Mouse (Mus musculus) adrenal gland, adult 18-20 months (tissue): ENCODE data around the gene Tekt1. TPM values are rescaled to one million over a fixed set of nuclear protein-coding genes. Genes with fewer than 3 reads are reported as not detected.

Source experiments
- DNase-seq, 2 experiments: peaks; one replicate each; pipeline ENCODE4 v3.0.0; 2021 to 2022; ENCODE audit warnings: low spot score in 2 of 2
- long read RNA-seq, 2 experiments: library from polyadenylated mRNA; stranded (forward); transcript quantifications; one replicate each; pipeline ENCODE4 v2.0.0; 2021
- total RNA-seq, 2 experiments: library from RNA; stranded (reverse); gene quantifications; 1 replicate in 1 of 2; 2 replicates in 1 of 2; pipeline ENCODE4 v1.2.3; 2021

Tekt1 gene
- total RNA-seq, result under 1 TPM; 0.20 to 0.26 TPM
- long read RNA-seq, experiment 1, result 0 reads
- long read RNA-seq, experiment 2, partial matches to known transcripts, result 0 of 1 reads
- long read RNA-seq, experiment 2, other reads (novel, unspliced or antisense), result 0 of 1 reads

GRCm38 (mm10) chr11:72362347-72362741 lies at the start of gene Tekt1:
Tekt1 (minus strand) TSS chr11:72362442.
- DNase-seq, result no peak

GRCm38 (mm10) chr11:72411945-72412344 lies 49.7 kb upstream of the Tekt1 start:
- no peak for DNase-seq

- peak; percentile 78 to 81 for DNase-seq
Observed at GRCm38 (mm10) chr11:72411093-72411921, 49.1 kb upstream of the Tekt1 start, which contains the start of gene Smtnl2. Smtnl2 (minus strand) TSS chr11:72411713.

GRCm38 (mm10) chr11:72410521-72411092 lies 48.4 kb upstream of the Tekt1 start:
- DNase-seq, result no peak

- DNase-seq, result no peak
Observed at GRCm38 (mm10) chr11:72409649-72410385, 47.6 kb upstream of the Tekt1 start.

- DNase-seq, result no peak
Observed at GRCm38 (mm10) chr11:72408451-72409170, 46.4 kb upstream of the Tekt1 start.

GRCm38 (mm10) chr11:72407574-72407973 lies 45.3 kb upstream of the Tekt1 start:
- DNase-seq, result no peak

GRCm38 (mm10) chr11:72407081-72407480 lies 44.8 kb upstream of the Tekt1 start:
- DNase-seq, result no peak

- no peak for DNase-seq
Observed at GRCm38 (mm10) chr11:72406079-72406675, 43.9 kb upstream of the Tekt1 start.

- no peak for DNase-seq
Observed at GRCm38 (mm10) chr11:72405532-72405931, 43.3 kb upstream of the Tekt1 start.

- DNase-seq, result no peak
Observed at GRCm38 (mm10) chr11:72402969-72403368, 40.7 kb upstream of the Tekt1 start.

GRCm38 (mm10) chr11:72402017-72402416 lies 39.8 kb upstream of the Tekt1 start:
- no peak for DNase-seq

GRCm38 (mm10) chr11:72401068-72401467 lies 38.8 kb upstream of the Tekt1 start:
- no peak for DNase-seq

GRCm38 (mm10) chr11:72397811-72398525 lies 35.7 kb upstream of the Tekt1 start:
- no peak for DNase-seq

GRCm38 (mm10) chr11:72397072-72397471 lies 34.8 kb upstream of the Tekt1 start:
- peak in 1 of 2 experiments; percentile 50 for DNase-seq

GRCm38 (mm10) chr11:72396621-72397020 lies 34.4 kb upstream of the Tekt1 start:
- no peak for DNase-seq

GRCm38 (mm10) chr11:72395652-72396051 lies 33.4 kb upstream of the Tekt1 start:
- no peak for DNase-seq

- no peak for DNase-seq
Observed at GRCm38 (mm10) chr11:72394694-72395093, 32.5 kb upstream of the Tekt1 start.

GRCm38 (mm10) chr11:72393669-72394068 lies 31.4 kb upstream of the Tekt1 start:
- DNase-seq, result peak in 1 of 2 experiments; percentile 29

GRCm38 (mm10) chr11:72393243-72393642 lies 31.0 kb upstream of the Tekt1 start:
- no peak for DNase-seq
